Mouse (Mus musculus) heart, embryonic 15.5 days (tissue): Measurements from ENCODE around the gene Cux2. TPM values are rescaled to one million over a fixed set of nuclear protein-coding genes. Genes with fewer than 3 reads are reported as not detected.

ENCODE experiments used
- ATAC-seq: fragments of 200-750 bp; cut with Nextera tagmentation; replicated peaks from 2 replicates; pipeline ENCODE4 v1.8.0; 2017; ENCODE audit warnings: low read depth, moderate TSS enrichment; ENCODE audit not compliant: insufficient number of reproducible peaks, insufficient read depth, low FRiP score
- H3K27ac ChIP-seq: fragments of 300-500 bp; sonication (generic); 2 replicates; pipeline ENCODE4 v1.5.1; 2015; ENCODE audit warnings: mild to moderate bottlenecking, inconsistent platforms
- H3K27me3 ChIP-seq: fragments of 300-500 bp; sonication (generic); 2 replicates; pipeline ENCODE4 v1.6.1; 2015; ENCODE audit warnings: inconsistent platforms
- H3K36me3 ChIP-seq: fragments of 300-500 bp; sonication (generic); 2 replicates; pipeline ENCODE4 v1.6.1; 2015; ENCODE audit warnings: mild to moderate bottlenecking, inconsistent platforms
- H3K4me1 ChIP-seq: fragments of 300-500 bp; sonication (generic); replicated peaks from 2 replicates; pipeline ENCODE4 v1.6.1; 2015; ENCODE audit warnings: inconsistent platforms
- H3K4me2 ChIP-seq: fragments of 300-500 bp; sonication (generic); 2 replicates; pipeline ENCODE4 v1.6.1; 2015; ENCODE audit warnings: inconsistent platforms, mild to moderate bottlenecking, moderate library complexity
- H3K4me3 ChIP-seq: fragments of 300-500 bp; sonication (generic); 2 replicates; pipeline ENCODE4 v1.5.1; 2015; ENCODE audit warnings: mild to moderate bottlenecking, inconsistent platforms
- H3K9ac ChIP-seq: fragments of 300-500 bp; sonication (generic); 2 replicates; pipeline ENCODE4 v1.6.1; 2015; ENCODE audit warnings: mild to moderate bottlenecking, inconsistent platforms
- H3K9me3 ChIP-seq: fragments of 300-500 bp; sonication (generic); replicated peaks from 2 replicates; pipeline ENCODE4 v1.6.1; 2016; ENCODE audit warnings: inconsistent platforms
- WGBS: fragments of 180-500 bp; shearing (Covaris S2); methylation state at CpG from one replicate; pipeline ENCODE4 v1.1.7; 2015; ENCODE audit warnings: mixed read lengths; 5-methylcytosine and 5-hydroxymethylcytosine counted together
- polyA plus RNA-seq: library from polyadenylated mRNA; unstranded; fragments of >200 nt; fragmentation: Nextera tagmentation; extraction: Ambion mirVana; gene quantifications from 2 replicates; pipeline ENCODE4 v1.2.1, GENCODE M21; 2015

The Cux2 gene
- polyA plus RNA-seq, 1 experiment from 2014 or later = 3.9 TPM

- 28% methylated on average over 12 of the region's 12 CpGs for WGBS
- Histone ChIP-seq H3K27ac (peak overlapping the region; percentile 87), H3K9me3 (no peaks in the 10 kb centered on the region), H3K27me3 (no peaks in the 10 kb centered on the region), H3K4me2 (peak overlapping the region; percentile 93), H3K36me3 (no peaks in the 10 kb centered on the region), H3K4me1 (peaks cover 64% of the 10 kb centered on the region), H3K9ac (peak overlapping the region; percentile 76), H3K4me3 (peak overlapping the region; percentile 80)
- no peak for ATAC-seq
These were observed 214.7 kb downstream of the Cux2 start for GRCm38 (mm10) chr5:121834991-121835747.

- Histone ChIP-seq H3K27ac (peak overlapping the region; percentile 87), H3K4me3 (peak overlapping the region; percentile 80), H3K36me3 (no peaks in the 10 kb centered on the region), H3K9me3 (no peaks in the 10 kb centered on the region), H3K27me3 (no peaks in the 10 kb centered on the region), H3K4me2 (peak overlapping the region; percentile 93), H3K4me1 (peaks cover 70% of the 10 kb centered on the region), H3K9ac (no peak overlapping the region)
- WGBS = 61% methylated on average over 7 of the region's 7 CpGs
- no peak for ATAC-seq
These were observed 215.7 kb downstream of the Cux2 start for GRCm38 (mm10) chr5:121834241-121834606.

- WGBS = 38% methylated on average over 10 of the region's 10 CpGs
- H3K4me2 ChIP-seq = peak overlapping the region; percentile 93
- peak overlapping the region; percentile 80 for H3K4me3 ChIP-seq
- H3K27me3 ChIP-seq = no peaks in the 10 kb centered on the region
- peaks cover 72% of the 10 kb centered on the region for H3K4me1 ChIP-seq
- no peak for ATAC-seq
- H3K9me3 ChIP-seq = no peaks in the 10 kb centered on the region
- no peaks in the 10 kb centered on the region for H3K36me3 ChIP-seq
- H3K27ac ChIP-seq = peak overlapping the region; percentile 87
- H3K9ac ChIP-seq = peak overlapping the region; percentile 13; the same call in 1 of the 2 replicates
These were observed 216.2 kb downstream of the Cux2 start for GRCm38 (mm10) chr5:121833572-121834240.

- ATAC-seq = no peak
- WGBS = 76% methylated on average over 2 of the region's 2 CpGs
- 0 out of 2 replicates have a peak, but pooled peaks cover 5% of the 10 kb centered on the region for H3K36me3 ChIP-seq
- H3K4me1 ChIP-seq = peaks cover 71% of the 10 kb centered on the region
- peak overlapping the region; percentile 93 for H3K4me2 ChIP-seq
- H3K9ac ChIP-seq = peak overlapping the region; percentile 13; the same call in 1 of the 2 replicates
- H3K27me3 ChIP-seq = no peaks in the 10 kb centered on the region
- H3K4me3 ChIP-seq = peak overlapping the region; percentile 80
- H3K9me3 ChIP-seq = no peaks in the 10 kb centered on the region
- H3K27ac ChIP-seq = peak overlapping the region; percentile 64
These were observed 216.7 kb downstream of the Cux2 start for GRCm38 (mm10) chr5:121833159-121833558.

GRCm38 (mm10) chr5:121832376-121833155 lies 217.3 kb downstream of the Cux2 start:
- Histone ChIP-seq H3K36me3 (peaks cover 9% of the 10 kb centered on the region; the same call in 1 of the 2 replicates), H3K9me3 (no peaks in the 10 kb centered on the region), H3K4me1 (peaks cover 65% of the 10 kb centered on the region), H3K4me2 (peak overlapping the region; percentile 93), H3K27ac (peak overlapping the region; percentile 64), H3K9ac (no peak overlapping the region), H3K27me3 (no peaks in the 10 kb centered on the region), H3K4me3 (no peak overlapping the region)
- 67% methylated on average over 6 of the region's 6 CpGs for WGBS
- ATAC-seq = no peak

- no peaks in the 10 kb centered on the region for H3K9me3 ChIP-seq
- peaks cover 60% of the 10 kb centered on the region for H3K4me1 ChIP-seq
- H3K4me3 ChIP-seq = no peak overlapping the region
- H3K36me3 ChIP-seq = peaks cover 12% of the 10 kb centered on the region; the same call in 1 of the 2 replicates
- no peaks in the 10 kb centered on the region for H3K27me3 ChIP-seq
- no peak overlapping the region for H3K9ac ChIP-seq
- no peak overlapping the region for H3K27ac ChIP-seq
- no peak for ATAC-seq
- 80% methylated on average over 6 of the region's 6 CpGs for WGBS
- H3K4me2 ChIP-seq = no peak overlapping the region
These were observed 218.8 kb downstream of the Cux2 start for GRCm38 (mm10) chr5:121831002-121831601.

GRCm38 (mm10) chr5:121828491-121829432 lies 221.1 kb downstream of the Cux2 start:
- H3K27ac ChIP-seq = no peak overlapping the region
- 26% methylated on average over 78 of the region's 82 CpGs for WGBS
- H3K4me1 ChIP-seq = peaks cover 47% of the 10 kb centered on the region
- H3K4me2 ChIP-seq = peak overlapping the region; percentile 87
- ATAC-seq = 0 out of 2 replicates have a peak, but pooled peaks have one; percentile 4
- H3K9me3 ChIP-seq = no peaks in the 10 kb centered on the region
- peak overlapping the region; percentile 48 for H3K4me3 ChIP-seq
- peaks cover 19% of the 10 kb centered on the region; the same call in 1 of the 2 replicates for H3K36me3 ChIP-seq
- no peaks in the 10 kb centered on the region for H3K27me3 ChIP-seq
- peak overlapping the region; percentile 51 for H3K9ac ChIP-seq

GRCm38 (mm10) chr5:121827876-121828275 lies 222.0 kb downstream of the Cux2 start:
- no peak overlapping the region for H3K9ac ChIP-seq
- peaks cover 19% of the 10 kb centered on the region; the same call in 1 of the 2 replicates for H3K36me3 ChIP-seq
- no peak overlapping the region for H3K4me2 ChIP-seq
- WGBS = 87% methylated on average over 4 of the region's 4 CpGs
- no peak overlapping the region for H3K4me3 ChIP-seq
- no peak overlapping the region for H3K27ac ChIP-seq
- no peak for ATAC-seq
- H3K9me3 ChIP-seq = no peaks in the 10 kb centered on the region
- peaks cover 48% of the 10 kb centered on the region for H3K4me1 ChIP-seq
- no peaks in the 10 kb centered on the region for H3K27me3 ChIP-seq

- Histone ChIP-seq H3K27ac (no peak overlapping the region), H3K36me3 (peaks cover 23% of the 10 kb centered on the region; the same call in 1 of the 2 replicates), H3K4me1 (peaks cover 56% of the 10 kb centered on the region), H3K9ac (no peak overlapping the region), H3K27me3 (no peaks in the 10 kb centered on the region), H3K4me3 (no peak overlapping the region), H3K9me3 (no peaks in the 10 kb centered on the region), H3K4me2 (no peak overlapping the region)
- no peak for ATAC-seq
- WGBS = 92% methylated on average over 3 of the region's 3 CpGs
These were observed 224.3 kb downstream of the Cux2 start for GRCm38 (mm10) chr5:121825606-121826005.

- Histone ChIP-seq H3K4me1 (peaks cover 63% of the 10 kb centered on the region), H3K27ac (peak overlapping the region; percentile 78), H3K9ac (no peak overlapping the region), H3K36me3 (peaks cover 28% of the 10 kb centered on the region), H3K4me3 (no peak overlapping the region), H3K4me2 (no peak overlapping the region), H3K27me3 (no peaks in the 10 kb centered on the region), H3K9me3 (no peaks in the 10 kb centered on the region)
- peak; percentile 57; the same call in 1 of the 2 replicates for ATAC-seq
- 47% methylated on average over 4 of the region's 4 CpGs for WGBS
These were observed 225.8 kb downstream of the Cux2 start for GRCm38 (mm10) chr5:121824121-121824520.
